Comparison of ENCODE assay signal across 7 mouse cellular contexts in genomic region chr13:34222985-34223384, GRCm38 (mm10).
DNase-seq lines count a peak whose midpoint lies in the region; ATAC-seq lines count a peak whose summit lies in the region.

No protein-coding gene starts in this region.

- peaks cover 11% of the 10 kb centered on the region; the same call in 1 of the 2 replicates for H3K36me3 ChIP-seq in forebrain, embryonic 13.5 days (ENCODE audit: poor library complexity, severe bottlenecking)
- H3K36me3 ChIP-seq in midbrain, embryonic 15.5 days (replicated peaks): no peaks in the 10 kb centered on the region

- H3K9me3 ChIP-seq in forebrain, embryonic 13.5 days (replicated peaks): no peaks in the 10 kb centered on the region
- H3K9me3 ChIP-seq in midbrain, embryonic 15.5 days: no peaks in the 10 kb centered on the region

- DNase-seq in MN1 (ENCODE audit: low spot score): peak; percentile 36
- peak; percentile 33 for DNase-seq in NIH3T3 (ENCODE audit: low read depth)
- DNase-seq in kidney, adult 11 months: peak; percentile 82
- DNase-seq in spleen, postnatal 36 days (ENCODE audit: low spot score in 2 of 2): no peak
- no peak for DNase-seq in yolk sac, embryonic 10.5 days (ENCODE audit: low spot score)

- H3K4me2 ChIP-seq in forebrain, embryonic 13.5 days: no peak overlapping the region
- no peak overlapping the region for H3K4me2 ChIP-seq in midbrain, embryonic 15.5 days

- no peak for ATAC-seq in forebrain, embryonic 13.5 days
- no peak for ATAC-seq in midbrain, embryonic 15.5 days (replicated peaks)

- WGBS in forebrain, embryonic 13.5 days: 37% methylated on average over 7 of the region's 7 CpGs
- WGBS in midbrain, embryonic 15.5 days: 34% methylated on average over 7 of the region's 7 CpGs

- H3K27ac ChIP-seq in forebrain, embryonic 13.5 days: peak overlapping the region; percentile 62
- H3K27ac ChIP-seq in midbrain, embryonic 15.5 days: peak overlapping the region; percentile 64

- H3K27me3 ChIP-seq in forebrain, embryonic 13.5 days: no peaks in the 10 kb centered on the region
- no peaks in the 10 kb centered on the region for H3K27me3 ChIP-seq in midbrain, embryonic 15.5 days (replicated peaks)

- H3K9ac ChIP-seq in forebrain, embryonic 13.5 days: no peak overlapping the region
- H3K9ac ChIP-seq in midbrain, embryonic 15.5 days: no peak overlapping the region

- H3K4me3 ChIP-seq in forebrain, embryonic 13.5 days: no peak overlapping the region
- H3K4me3 ChIP-seq in midbrain, embryonic 15.5 days: no peak overlapping the region

- peaks cover 63% of the 10 kb centered on the region for H3K4me1 ChIP-seq in forebrain, embryonic 13.5 days
- H3K4me1 ChIP-seq in midbrain, embryonic 15.5 days: peaks cover 31% of the 10 kb centered on the region

Comparison
In these comparisons a context has a peak if more than half of its experiments do, and no peak if none do; other contexts are left out.
1. DNase-seq: peak in MN1 (single experiment), NIH3T3 (single experiment) and kidney, adult 11 months (single experiment); none in spleen, postnatal 36 days (0 of 2) and yolk sac, embryonic 10.5 days (single experiment).